Mouse (Mus musculus): ENCODE measurements around the gene Rhobtb1.

- TF ChIP-seq POLR2A (IDR thresholded peaks at IDR 0.05; ENCODE audit: low read depth, low read length) (no peak), CTCF (IDR thresholded peaks at IDR 0.05; ENCODE audit: borderline replicate concordance, insufficient read depth, low read length) (no peak)
These were observed 69.9 kb downstream of the Rhobtb1 start for GRCm38 (mm10) chr10:69221148-69221547.
